Mouse (Mus musculus) bone marrow macrophage, adult 2 months (primary cell): ENCODE results near the gene Pdgfa.

ENCODE experiments used
- CTCF ChIP-seq: IDR thresholded peaks from 2 replicates; pipeline ENCODE4 v1.5.1; 2012; ENCODE audit warnings: low read depth, mild to moderate bottlenecking, low read length, moderate library complexity
- POLR2A ChIP-seq: IDR thresholded peaks from 2 replicates; pipeline ENCODE4 v1.6.1; 2012; ENCODE audit warnings: mild to moderate bottlenecking, low read depth, low read length, borderline replicate concordance

DNA sequence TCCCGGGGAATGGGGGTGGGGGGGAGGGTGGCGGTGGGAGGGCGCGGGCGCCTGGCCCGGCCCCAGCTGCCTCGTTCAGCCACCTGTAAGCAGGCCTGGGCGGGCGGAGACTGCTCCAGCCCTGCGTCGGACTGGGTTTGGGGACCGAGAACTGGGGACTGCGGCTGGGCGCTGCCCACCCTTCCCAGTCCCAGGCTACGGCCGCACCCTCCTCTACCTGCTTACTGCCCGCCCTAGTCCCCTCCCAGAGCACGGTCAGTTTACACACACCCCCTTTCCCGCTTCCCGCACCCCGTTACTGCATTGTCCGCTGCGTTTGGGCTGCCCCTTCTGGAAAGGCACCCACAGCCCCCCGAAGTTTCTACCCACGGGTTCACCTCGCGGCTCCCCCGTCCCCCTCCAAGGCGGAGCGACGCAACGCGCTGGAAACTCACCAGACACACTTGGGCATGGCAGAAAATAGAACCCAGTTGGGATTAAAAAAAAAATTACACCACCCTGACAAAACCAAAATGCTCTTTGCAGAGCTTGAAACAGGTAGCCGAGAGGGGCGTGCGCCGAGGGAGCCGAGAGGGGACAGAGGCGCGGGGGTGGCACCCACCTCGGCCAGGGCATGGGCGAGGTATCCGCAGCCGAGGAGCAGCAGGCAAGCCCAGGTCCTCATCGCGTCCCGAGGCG lies 2.9 kb downstream of the Pdgfa start:
- no peak for TF ChIP-seq POLR2A
- no peak for TF ChIP-seq CTCF
